Mouse (Mus musculus) splenic B cell, adult 2 months (primary cell): Measurements from ENCODE around the gene Scube3.
A peak's percentile ranks its signal among the peaks of the same experiment; 100 is the strongest.

ENCODE experiments used
- DNase-seq: peaks from one replicate; pipeline ENCODE4 v3.0.0-alpha.2; 2011; ENCODE audit warnings: low read depth, low spot score
- H3K27me3 ChIP-seq: 2 replicates; pipeline ENCODE4 v1.6.1; 2012; ENCODE audit warnings: mild to moderate bottlenecking, low read length, moderate library complexity, mixed read lengths; ENCODE audit not compliant: control insufficient read depth, poor library complexity, insufficient read depth, severe bottlenecking
- H3K36me3 ChIP-seq: 2 replicates; pipeline ENCODE4 v1.6.1; 2012; ENCODE audit warnings: mild to moderate bottlenecking, low read length, moderate library complexity, mixed read lengths; ENCODE audit not compliant: control insufficient read depth, poor library complexity, insufficient read depth, severe bottlenecking

Gene Scube3

DNA sequence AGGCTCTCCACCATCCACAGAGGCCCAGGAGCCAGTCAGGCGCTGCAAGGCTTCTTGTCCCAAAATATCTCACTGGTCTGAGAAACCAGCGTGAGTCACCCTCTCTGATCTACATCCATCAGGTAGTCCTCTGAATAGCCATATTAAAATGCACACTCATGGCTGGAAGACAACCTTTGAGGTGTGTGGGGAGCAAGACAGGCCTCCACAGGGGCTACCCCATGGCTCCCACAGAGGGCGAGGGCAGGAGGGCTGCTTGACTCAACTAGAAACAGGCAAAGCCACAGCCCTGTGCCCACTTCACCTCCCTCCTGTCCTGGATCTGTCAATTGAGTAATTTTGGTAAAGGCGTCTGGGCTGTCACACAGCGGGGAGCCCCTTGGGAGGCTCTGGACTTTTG lies 21.5 kb upstream of the Scube3 start:
- Histone ChIP-seq H3K36me3 (no peaks in the 10 kb centered on the region), H3K27me3 (no peaks in the 10 kb centered on the region; the same call in 1 of the 2 replicates)
- DNase-seq: no peak

- DNase-seq: no peak
- Histone ChIP-seq H3K36me3 (no peaks in the 10 kb centered on the region), H3K27me3 (no peaks in the 10 kb centered on the region; the same call in 1 of the 2 replicates)
Observed at GRCm38 (mm10) chr17:28122949-28123348, 19.0 kb upstream of the Scube3 start.

GRCm38 (mm10) chr17:28123627-28124026 lies 18.3 kb upstream of the Scube3 start:
- no peaks in the 10 kb centered on the region for H3K36me3 ChIP-seq

DNA sequence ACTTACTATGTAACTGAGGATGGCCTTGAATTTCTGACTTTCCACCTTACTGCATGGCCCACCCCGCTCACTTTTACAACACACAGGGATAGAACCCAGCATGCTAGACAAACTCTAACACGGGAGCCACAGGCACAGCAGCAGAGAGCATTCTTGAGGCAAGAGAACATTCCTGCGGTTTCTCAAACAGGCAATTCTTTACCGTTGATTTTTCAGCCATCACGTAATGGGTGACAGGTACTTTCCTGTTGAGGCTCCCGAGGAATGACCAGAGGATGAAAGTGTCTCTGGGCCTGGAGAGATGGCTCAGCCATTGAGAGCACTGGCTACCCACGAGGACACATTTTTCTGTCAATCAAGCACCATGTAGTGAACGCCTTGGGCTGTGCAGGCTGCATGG lies 17.6 kb upstream of the Scube3 start:
- Histone ChIP-seq H3K27me3 (no peaks in the 10 kb centered on the region; the same call in 1 of the 2 replicates), H3K36me3 (no peaks in the 10 kb centered on the region)
- DNase-seq: no peak

More at GRCm38 (mm10) chr17:28123627-28124026, 18.3 kb upstream of the Scube3 start:
- DNase-seq: no peak
- no peaks in the 10 kb centered on the region; the same call in 1 of the 2 replicates for H3K27me3 ChIP-seq

GRCm38 (mm10) chr17:28129796-28130195 lies 12.1 kb upstream of the Scube3 start:
- no peaks in the 10 kb centered on the region for H3K27me3 ChIP-seq
- no peak for DNase-seq
- H3K36me3 ChIP-seq: no peaks in the 10 kb centered on the region

GRCm38 (mm10) chr17:28130391-28131125 lies 11.4 kb upstream of the Scube3 start:
- Histone ChIP-seq H3K36me3 (no peaks in the 10 kb centered on the region), H3K27me3 (no peaks in the 10 kb centered on the region)
- no peak for DNase-seq

DNA sequence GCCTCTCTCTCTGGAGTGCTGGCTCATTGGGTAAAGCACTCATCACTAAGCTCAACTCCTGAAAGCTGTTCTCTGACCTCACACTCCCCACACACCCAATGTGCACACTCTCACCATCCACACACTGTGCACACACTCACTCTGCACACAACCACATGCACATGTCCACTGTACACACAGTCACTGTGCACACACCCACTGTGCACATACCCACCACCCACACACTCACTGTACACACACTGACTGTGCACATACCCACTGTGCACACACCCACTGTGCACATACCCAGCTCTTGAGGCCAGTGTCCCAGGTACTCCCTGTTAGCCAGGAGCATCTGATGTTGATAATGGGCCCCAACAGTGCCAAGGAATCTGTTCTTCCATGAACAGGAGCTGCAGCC lies 10.8 kb upstream of the Scube3 start:
- no peak for DNase-seq
- Histone ChIP-seq H3K36me3 (no peaks in the 10 kb centered on the region), H3K27me3 (no peaks in the 10 kb centered on the region)

DNA sequence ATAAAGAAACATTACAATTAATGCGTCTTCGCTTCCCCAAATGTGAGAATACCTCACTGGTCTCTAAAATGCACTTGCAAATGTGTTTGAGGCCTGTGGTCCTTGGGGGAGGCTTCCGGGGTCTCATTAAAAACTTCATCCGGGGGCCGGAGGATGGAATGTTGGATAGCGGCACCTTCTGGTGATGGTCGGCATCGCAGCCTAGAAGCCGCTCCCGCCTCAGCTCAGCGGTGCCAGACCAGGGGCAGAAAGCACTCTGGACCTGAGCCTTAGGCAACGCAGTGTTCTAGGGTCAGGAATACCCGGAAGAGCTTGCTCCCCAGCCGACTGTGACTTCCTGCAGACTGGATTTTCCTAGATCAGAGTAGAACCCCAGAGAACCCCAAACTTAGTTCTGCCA lies 8.7 kb upstream of the Scube3 start:
- Histone ChIP-seq H3K27me3 (no peaks in the 10 kb centered on the region), H3K36me3 (no peaks in the 10 kb centered on the region)
- peak; percentile 60 for DNase-seq

GRCm38 (mm10) chr17:28135496-28135895 lies 6.4 kb upstream of the Scube3 start:
- H3K27me3 ChIP-seq: no peaks in the 10 kb centered on the region
- DNase-seq: no peak
- no peaks in the 10 kb centered on the region for H3K36me3 ChIP-seq

DNA sequence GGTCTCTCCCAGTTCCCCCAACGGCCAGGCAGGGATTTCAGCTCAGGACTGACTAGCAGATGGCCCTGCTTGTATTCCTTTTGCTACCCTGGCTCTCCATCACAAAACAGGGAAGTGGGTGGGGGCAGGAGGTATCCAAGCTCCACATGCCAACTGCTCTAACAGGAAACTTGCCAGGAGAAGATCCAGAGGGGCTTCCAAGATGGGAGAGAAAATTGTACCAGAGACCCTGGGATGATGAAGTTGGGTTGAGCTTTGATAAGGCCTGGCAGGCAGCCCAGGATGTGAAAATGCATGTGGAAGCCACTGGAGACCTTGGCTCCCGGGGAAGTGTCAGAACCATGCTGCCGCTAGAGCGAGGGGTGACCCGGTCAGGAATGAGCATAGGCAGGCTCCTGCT lies 5.7 kb upstream of the Scube3 start:
- no peak for DNase-seq
- Histone ChIP-seq H3K27me3 (no peaks in the 10 kb centered on the region), H3K36me3 (no peaks in the 10 kb centered on the region)

- DNase-seq: no peak
- H3K27me3 ChIP-seq: no peaks in the 10 kb centered on the region
- no peaks in the 10 kb centered on the region for H3K36me3 ChIP-seq
Observed at GRCm38 (mm10) chr17:28138013-28138412, 3.9 kb upstream of the Scube3 start.

DNA sequence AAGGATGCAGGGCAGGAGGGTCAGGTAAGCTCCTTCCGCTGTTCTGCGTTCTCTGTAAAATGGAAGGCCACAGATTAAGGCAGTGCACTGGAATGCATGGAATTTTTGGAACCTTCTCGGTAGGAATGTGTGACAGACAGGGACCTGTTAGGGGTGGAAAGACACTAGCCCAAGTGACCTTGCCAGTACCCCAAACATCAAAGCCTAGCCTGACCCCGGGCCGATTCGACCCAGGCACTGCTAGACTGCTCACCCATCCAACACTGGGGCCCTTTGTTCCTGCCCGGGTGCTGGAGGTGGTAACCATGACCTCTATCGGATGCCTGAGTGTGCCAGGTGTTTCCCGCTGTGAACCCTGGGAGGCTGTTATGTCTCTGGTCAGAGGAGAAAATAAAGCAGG lies 3.3 kb upstream of the Scube3 start:
- H3K27me3 ChIP-seq: no peaks in the 10 kb centered on the region

DNA sequence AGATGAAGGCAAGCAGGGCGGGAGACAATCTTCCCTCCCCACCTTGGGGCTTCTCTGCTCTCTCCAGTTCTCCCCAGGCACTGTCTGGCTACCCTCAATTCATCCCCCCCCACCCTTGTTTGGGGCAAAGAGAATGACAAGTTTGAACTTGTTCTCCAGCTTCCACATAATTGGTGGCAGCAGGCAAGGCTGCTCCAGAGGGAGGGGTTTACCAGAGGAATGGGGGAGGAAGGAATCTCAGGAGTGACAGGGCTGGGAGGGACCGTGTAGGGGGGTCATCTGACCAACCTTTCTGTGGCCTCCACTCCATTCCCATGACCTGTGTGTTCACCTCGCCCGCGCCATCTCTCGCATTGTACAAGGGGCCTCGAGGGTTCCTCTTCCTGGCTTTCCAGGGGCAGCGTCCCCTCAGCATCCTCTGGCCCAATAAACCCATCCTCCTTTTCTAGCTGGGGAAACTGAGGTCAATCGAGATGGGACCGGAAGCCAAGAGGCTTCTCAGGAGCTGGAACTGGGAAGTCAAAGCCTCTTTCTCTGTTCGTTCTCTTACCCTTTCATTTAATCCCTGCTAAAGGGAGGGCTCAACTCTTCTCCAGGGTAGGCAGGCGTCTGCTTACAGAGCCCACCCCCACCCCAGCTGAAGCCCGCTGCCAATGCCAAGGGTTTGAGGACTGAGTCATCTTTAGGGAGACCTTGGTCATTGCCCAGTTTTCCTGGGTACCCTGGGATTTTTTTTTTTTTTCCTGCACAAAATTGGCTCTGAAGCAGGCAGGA lies 1.3 kb upstream of the Scube3 start:
- no peak for DNase-seq
- Histone ChIP-seq H3K36me3 (no peaks in the 10 kb centered on the region), H3K27me3 (no peaks in the 10 kb centered on the region; the same call in 1 of the 2 replicates)

More for the DNA sequence above, 3.3 kb upstream of the Scube3 start:
- no peak for DNase-seq
- H3K36me3 ChIP-seq: no peaks in the 10 kb centered on the region

GRCm38 (mm10) chr17:28141205-28141650 lies 713 bp upstream of the Scube3 start:
- Histone ChIP-seq H3K27me3 (no peaks in the 10 kb centered on the region; the same call in 1 of the 2 replicates), H3K36me3 (no peaks in the 10 kb centered on the region)
- DNase-seq: no peak
